Mouse (Mus musculus) erythroblast, embryonic 14.5 days (primary cell): ENCODE results near the gene Tcn2.

Source experiments
- GATA1 ChIP-seq: IDR thresholded peaks from 2 replicates; pipeline ENCODE4 v1.6.1; 2012; ENCODE audit warnings: low read length, inconsistent platforms, mixed read lengths
- TAL1 ChIP-seq: IDR thresholded peaks from 3 replicates; pipeline ENCODE4 v1.6.1; 2012; ENCODE audit warnings: low read length, inconsistent platforms, mixed read lengths

DNA sequence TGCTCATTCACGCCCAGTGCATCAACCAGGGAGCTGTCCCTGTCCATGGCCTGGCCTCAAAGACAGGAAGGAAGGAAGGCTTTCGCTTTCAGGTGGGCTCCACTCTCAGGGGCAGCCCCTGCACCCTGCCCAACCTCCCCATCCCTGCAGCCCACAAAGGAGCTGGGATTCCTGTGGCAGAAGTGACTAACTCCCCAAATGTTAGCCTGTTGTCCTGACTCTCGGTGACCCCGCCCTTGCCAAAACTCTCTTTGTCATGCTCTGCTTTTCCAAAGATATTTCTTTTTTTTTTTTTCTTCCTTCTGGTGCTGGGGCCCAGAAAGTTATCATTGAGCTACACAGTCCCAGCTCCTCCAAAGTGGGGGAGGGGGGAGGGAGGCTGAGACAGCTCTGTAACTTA, 22.7 kb downstream of the Tcn2 start:
- no peak for TF ChIP-seq TAL1
- TF ChIP-seq GATA1: no peak
